Mouse (Mus musculus) embryonic facial prominence, embryonic 11.5 days (tissue): ENCODE measurements around the gene Mpped1. TPM values are rescaled to one million over a fixed set of nuclear protein-coding genes. Genes with fewer than 3 reads are reported as not detected.

Experiments
- ATAC-seq: fragments of 200-750 bp; cut with Nextera tagmentation; replicated peaks from 2 replicates; pipeline ENCODE4 v1.8.0; 2017; ENCODE audit warnings: low read depth; ENCODE audit not compliant: insufficient number of reproducible peaks, low FRiP score, low TSS enrichment
- DNase-seq: peaks from one replicate; pipeline ENCODE4 v3.0.0-alpha.2; 2015; ENCODE audit warnings: low spot score
- H3K27ac ChIP-seq: fragments of 300-500 bp; sonication (generic); replicated peaks from 2 replicates; pipeline ENCODE4 v1.5.1; 2014; ENCODE audit warnings: mild to moderate bottlenecking, low read depth, low read length, control low read depth
- H3K27me3 ChIP-seq: fragments of 300-500 bp; sonication (generic); 2 replicates; pipeline ENCODE4 v1.6.1; 2014; ENCODE audit warnings: mild to moderate bottlenecking, low read length, moderate library complexity, mixed read lengths; ENCODE audit not compliant: control insufficient read depth, insufficient read depth
- H3K36me3 ChIP-seq: fragments of 300-500 bp; sonication (generic); replicated peaks from 2 replicates; pipeline ENCODE4 v1.6.1; 2014; ENCODE audit warnings: low read depth, mild to moderate bottlenecking, low read length, moderate library complexity, mixed read lengths; ENCODE audit not compliant: control insufficient read depth, insufficient read depth
- H3K4me1 ChIP-seq: fragments of 300-500 bp; sonication (generic); 2 replicates; pipeline ENCODE4 v1.6.1; 2014; ENCODE audit warnings: low read length, mixed read lengths; ENCODE audit not compliant: control insufficient read depth, insufficient read depth
- H3K4me2 ChIP-seq: fragments of 300-500 bp; sonication (generic); 2 replicates; pipeline ENCODE4 v1.6.1; 2014; ENCODE audit warnings: low read depth, mild to moderate bottlenecking, control low read depth, low read length, moderate library complexity
- H3K4me3 ChIP-seq: fragments of 300-500 bp; sonication (generic); 2 replicates; pipeline ENCODE4 v1.5.1; 2014; ENCODE audit warnings: low read depth, low read length, control low read depth
- H3K9ac ChIP-seq: fragments of 300-500 bp; sonication (generic); replicated peaks from 2 replicates; pipeline ENCODE4 v1.6.1; 2014; ENCODE audit warnings: mild to moderate bottlenecking, control low read depth, low read length
- H3K9me3 ChIP-seq: fragments of 300-500 bp; sonication (generic); replicated peaks from 2 replicates; pipeline ENCODE4 v1.6.1; 2016; ENCODE audit warnings: mild to moderate bottlenecking, low read length, inconsistent platforms, mixed read lengths; ENCODE audit not compliant: control insufficient read depth
- WGBS: fragments of 180-500 bp; shearing (Covaris S2); extraction: QIAGEN DNeasy Blood & Tissue Kit; methylation state at CpG from one replicate; pipeline ENCODE4 v1.1.7; 2014; 5-methylcytosine and 5-hydroxymethylcytosine counted together
- polyA plus RNA-seq: library from polyadenylated mRNA; unstranded; fragments of >200 nt; fragmentation: Nextera tagmentation; extraction: Ambion mirVana; gene quantifications from 2 replicates; pipeline ENCODE4 v1.2.1, GENCODE M21; 2014

Mpped1 gene
- polyA plus RNA-seq, 1 experiment from 2014 or later = 6.3 TPM

- WGBS = 55% methylated on average over 9 of the region's 9 CpGs
Measured at GRCm38 (mm10) chr15:83897286-83897685, 118.0 kb downstream of the Mpped1 start.

GRCm38 (mm10) chr15:83906472-83906871 is 127.2 kb downstream of the Mpped1 start:
- Histone ChIP-seq H3K4me1 (no peaks in the 10 kb centered on the region), H3K9ac (no peak overlapping the region), H3K9me3 (no peaks in the 10 kb centered on the region), H3K27ac (no peak overlapping the region), H3K4me2 (no peak overlapping the region), H3K36me3 (no peaks in the 10 kb centered on the region), H3K27me3 (no peaks in the 10 kb centered on the region), H3K4me3 (no peak overlapping the region)
- DNase-seq (no peak), ATAC-seq (no peak)
- 88% methylated on average over 13 of the region's 13 CpGs for WGBS

More at GRCm38 (mm10) chr15:83897286-83897685, 118.0 kb downstream of the Mpped1 start:
- Histone ChIP-seq H3K9ac (no peak overlapping the region), H3K27me3 (no peaks in the 10 kb centered on the region), H3K9me3 (no peaks in the 10 kb centered on the region), H3K27ac (no peak overlapping the region), H3K4me3 (no peak overlapping the region), H3K4me2 (no peak overlapping the region), H3K36me3 (no peaks in the 10 kb centered on the region), H3K4me1 (no peaks in the 10 kb centered on the region)
- ATAC-seq = no peak
- DNase-seq = peak; percentile 11

Other genes with a start within 250 kb of the Mpped1 start
- gene Tspo, start 215.9 kb upstream of the Mpped1 start, polyA plus RNA-seq = 24.7 and 32.5 TPM in 2 replicates
- gene Mcat, start 215.7 kb upstream of the Mpped1 start, polyA plus RNA-seq = 40.3 and 42.5 TPM in 2 replicates
- gene Ttll12, start 184.3 kb upstream of the Mpped1 start, polyA plus RNA-seq = 48.6 and 54.4 TPM in 2 replicates
- gene Scube1, start 54.4 kb upstream of the Mpped1 start, polyA plus RNA-seq = 30.2 and 32.8 TPM in 2 replicates